Mouse (Mus musculus) left cerebral cortex, adult 18-20 months (tissue): ENCODE measurements around the gene Pabpc4. TPM values are rescaled to one million over a fixed set of nuclear protein-coding genes. Genes with fewer than 3 reads are reported as not detected.
"Not testable (repeated sequence)": the region's sequence is repeated elsewhere in the genome, so short reads cannot be mapped to it uniquely, and the experiment has no call there.

Experiments used
- DNase-seq, 2 experiments: peaks; one replicate each; pipeline ENCODE4 v3.0.0; 2021 to 2022; ENCODE audit warnings: low spot score in 2 of 2, mixed read lengths in 1 of 2
- total RNA-seq, 2 experiments: library from RNA; stranded (reverse); gene quantifications; 2 replicates each; pipeline ENCODE4 v1.2.3; 2021

The Pabpc4 gene
- total RNA-seq, 2 experiments from 2014 or later: 40.3 to 42.2 TPM

DNA sequence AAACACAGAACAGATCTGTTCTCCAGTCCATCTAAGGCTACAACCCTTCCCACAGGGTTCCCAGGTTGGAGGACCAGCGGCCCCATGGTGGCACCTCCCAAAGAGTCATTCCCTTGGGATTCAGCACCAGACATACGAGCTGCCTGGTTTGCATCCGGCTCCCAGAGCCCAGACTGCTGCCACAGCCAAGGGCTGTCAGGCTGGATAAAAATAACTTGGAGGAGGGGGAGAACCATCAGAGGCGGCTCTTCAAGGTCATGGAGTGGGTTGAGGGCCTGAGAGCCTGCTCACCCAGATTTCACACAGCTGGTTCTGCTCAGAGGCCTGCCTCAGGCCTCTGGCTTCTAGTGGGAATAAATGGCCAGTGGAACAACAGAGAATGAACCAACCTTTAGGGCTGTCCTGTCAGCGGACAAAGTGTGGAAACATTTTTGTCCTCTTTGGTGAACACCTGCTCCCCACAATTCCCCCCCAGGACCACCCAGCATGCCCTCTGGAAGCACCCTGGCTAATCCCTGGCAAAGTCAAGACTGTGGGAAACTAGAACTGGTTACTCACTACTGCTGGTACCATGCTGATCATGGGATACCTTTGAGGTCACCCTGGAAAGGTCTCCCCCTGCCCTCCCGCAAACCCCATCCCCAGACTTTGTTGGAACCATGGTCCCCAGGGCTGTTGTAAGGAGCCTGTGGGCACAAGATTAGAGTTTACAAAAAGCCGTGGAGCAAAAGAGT is 14.8 kb upstream of the Pabpc4 start:
- DNase-seq: no peak

DNA sequence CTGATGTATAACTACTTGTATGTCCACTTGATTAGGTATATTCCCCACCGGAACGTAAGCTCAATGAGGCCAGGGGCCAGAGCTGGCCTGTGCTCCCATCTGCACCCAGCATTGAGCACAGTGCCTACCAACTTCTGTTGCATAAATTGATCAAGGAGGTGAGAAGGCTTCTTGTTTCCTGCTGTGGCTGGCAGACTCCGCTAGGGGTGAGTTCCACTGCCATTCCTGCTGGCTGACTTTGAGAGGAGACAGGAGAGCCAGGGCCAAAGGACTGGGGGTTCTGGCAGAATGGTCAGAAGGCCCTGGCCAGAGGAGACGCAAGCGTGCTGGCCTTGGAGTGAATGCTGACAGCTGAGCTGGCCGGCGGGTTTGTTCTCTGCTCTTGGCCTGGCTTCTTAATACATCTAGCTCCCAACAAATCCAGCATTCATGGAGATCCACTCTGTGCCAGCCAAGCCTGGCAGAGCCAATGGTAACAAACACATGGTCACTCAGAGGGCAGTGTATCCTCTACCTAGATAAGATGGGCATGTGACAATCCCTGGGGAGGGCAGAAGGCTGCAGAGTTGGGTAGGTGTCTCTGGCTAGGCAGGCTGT is 13.1 kb upstream of the Pabpc4 start:
- DNase-seq: peak; percentile 49 to 61

DNA sequence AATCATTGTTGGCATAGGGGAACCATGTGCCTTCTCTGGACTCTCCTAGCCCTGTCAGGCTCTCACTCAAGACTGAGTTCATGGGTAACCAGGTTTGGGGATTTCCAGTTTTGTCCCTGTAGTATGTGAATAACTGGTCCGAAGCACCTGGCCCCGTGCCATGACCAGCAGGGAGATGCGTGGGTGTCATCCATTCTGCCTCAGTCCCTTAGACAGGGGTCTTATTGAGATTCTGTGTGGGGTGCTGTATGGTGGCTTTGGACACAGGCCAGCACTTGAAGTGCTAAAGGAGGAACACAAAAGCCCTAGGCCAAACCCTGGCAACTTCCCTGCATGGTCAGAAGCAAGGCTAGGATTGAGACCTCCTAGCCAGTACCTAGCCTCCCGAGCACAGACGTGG is 9.9 kb upstream of the Pabpc4 start:
- no peak for DNase-seq

DNA sequence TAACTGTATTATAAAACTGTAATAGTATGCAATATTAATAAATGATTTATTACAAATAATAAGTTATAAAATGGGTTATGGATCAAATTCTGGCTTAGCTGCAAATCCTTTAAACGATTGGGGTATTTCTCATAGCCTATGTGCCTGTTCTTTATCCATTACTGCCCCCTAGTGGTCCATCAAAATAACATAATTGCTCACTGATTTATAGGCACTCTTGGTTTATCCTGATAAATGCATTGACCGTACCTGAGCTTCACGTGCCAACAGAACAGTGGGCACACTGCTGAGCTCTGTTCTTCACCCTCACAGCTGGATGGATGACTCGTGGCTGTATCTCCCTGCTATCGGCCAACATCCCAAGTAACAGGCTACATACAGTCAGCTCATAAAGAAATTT is 7.5 kb upstream of the Pabpc4 start:
- DNase-seq: no peak

DNA sequence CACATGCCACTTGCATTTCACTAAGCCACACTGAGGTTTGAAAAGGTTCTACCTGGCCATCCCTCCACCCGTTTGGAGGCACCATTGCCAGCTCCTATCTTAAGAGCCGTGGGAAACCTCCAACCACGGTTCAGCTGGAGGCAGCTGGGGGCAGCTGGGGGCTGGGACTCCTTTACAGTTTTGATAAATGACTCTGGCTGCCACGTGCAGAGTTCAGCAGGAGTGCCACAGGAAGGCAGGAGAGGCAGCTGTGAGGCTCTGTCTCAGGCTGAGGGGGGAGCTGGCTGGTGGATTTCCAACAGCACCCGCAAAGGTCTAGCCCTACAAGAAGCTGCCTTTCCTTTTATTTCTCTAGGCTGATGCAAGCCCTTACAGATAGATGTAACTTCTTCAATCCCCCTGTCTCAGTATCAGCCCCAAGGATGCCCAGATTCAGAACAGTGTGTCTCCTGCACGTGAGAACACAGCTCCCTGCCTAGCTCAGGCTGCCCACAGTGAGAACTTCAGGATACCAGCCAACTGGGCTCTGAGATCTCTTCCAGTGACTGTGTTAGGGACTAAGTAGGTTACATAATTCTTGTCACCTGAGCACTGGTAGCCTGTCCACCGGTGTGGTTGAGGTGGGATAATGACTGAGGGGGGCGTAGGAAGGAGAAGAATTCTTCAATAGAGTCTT is 1.9 kb upstream of the Pabpc4 start:
- DNase-seq: no peak

DNA sequence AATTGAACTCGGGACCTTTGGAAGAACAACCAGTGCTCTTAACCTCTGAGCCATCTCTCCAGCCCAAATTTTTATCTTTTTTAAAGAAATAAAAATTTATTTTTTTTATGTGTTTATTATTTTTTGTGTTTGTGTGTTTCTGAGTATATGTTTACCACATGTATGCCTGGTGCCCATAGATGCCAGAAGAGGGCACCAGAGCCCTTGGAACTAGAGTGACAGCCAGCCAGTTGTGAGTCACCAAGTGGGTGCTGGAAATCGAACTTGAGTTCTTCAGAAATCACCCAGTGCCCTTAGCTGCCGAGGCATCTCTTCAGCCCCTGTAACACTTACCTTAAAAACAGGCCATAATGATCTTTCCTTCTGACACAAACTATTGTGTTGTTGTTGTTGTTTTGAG is 8.9 kb downstream of the Pabpc4 start:
- no peak for DNase-seq

DNA sequence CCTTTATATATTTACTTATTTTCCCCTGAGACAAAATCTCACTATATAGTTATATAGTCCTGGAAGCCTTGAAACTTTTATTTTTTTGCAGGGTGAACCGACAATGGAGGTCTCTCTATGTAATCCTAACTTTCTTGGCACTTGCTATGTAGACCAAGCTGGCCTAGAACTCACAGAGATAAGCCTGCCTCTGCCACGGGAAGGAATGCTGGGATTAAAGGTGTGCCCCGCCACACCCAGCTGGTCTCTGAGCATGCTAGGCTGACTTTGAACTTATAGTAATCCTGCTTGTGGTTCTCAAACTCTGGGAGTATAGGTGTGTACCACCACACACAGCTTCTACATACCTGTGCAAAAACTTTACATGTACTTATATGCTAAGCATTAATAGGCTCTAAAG is 18.0 kb downstream of the Pabpc4 start:
- no peak for DNase-seq

DNA sequence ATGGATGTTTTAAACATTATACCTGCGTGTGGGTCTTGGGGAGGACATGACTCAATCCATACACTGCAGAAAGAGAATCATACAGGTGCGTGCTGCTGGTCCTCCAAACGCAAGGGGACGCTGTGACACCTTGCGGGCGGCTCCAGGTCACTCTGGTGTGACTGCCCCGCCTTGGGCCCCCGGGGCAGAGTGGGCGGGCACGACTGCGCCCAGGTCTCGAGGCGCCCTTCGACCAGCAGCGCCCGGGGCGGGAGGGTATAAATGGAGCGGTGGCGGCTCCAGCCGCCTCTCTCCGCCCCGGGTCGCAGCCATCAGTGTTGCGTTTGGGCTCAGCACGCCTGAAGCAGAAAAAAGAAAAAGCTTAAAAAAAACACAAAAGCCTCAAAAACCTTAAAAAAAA is 20.3 kb downstream of the Pabpc4 start:
- DNase-seq: peak; percentile 87 to 89

DNA sequence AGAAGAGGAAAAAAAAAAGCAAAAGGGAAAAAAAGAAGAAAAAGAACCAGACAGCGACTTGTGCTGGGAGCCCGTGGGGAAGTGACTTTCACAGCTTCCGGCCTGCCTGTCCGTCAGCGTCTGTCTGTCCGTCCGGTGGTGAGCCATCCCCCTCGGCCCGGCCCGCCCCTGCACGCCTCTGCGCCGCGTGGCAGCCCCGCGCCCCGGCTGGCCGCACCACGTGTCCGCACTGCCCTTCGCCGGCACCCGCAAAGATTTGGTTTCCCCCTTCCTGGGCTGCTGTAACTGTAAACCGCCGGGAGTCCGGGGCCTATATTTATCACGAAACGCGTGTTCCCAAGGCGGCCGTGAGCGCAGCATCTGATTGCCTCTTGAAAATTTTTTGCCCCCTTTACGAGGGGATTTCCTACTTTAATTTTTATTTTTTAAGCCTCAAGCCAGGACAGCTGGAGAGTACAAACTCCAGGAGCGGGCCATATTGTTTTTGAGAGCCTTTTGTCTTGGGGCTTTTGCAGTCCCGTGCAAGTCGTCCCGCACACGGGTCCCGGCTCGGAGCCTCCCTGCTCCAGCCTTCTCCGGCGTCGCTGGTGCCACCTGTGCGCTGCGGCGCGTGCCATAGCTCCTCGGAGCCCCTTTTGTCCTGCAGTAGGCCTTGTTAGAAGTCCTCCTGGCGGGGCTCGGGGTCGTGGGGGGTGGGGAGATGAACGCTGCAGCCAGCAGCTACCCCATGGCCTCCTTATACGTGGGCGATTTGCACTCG is 20.9 kb downstream of the Pabpc4 start:
- DNase-seq: peak in 1 of 2 experiments; percentile 30

DNA sequence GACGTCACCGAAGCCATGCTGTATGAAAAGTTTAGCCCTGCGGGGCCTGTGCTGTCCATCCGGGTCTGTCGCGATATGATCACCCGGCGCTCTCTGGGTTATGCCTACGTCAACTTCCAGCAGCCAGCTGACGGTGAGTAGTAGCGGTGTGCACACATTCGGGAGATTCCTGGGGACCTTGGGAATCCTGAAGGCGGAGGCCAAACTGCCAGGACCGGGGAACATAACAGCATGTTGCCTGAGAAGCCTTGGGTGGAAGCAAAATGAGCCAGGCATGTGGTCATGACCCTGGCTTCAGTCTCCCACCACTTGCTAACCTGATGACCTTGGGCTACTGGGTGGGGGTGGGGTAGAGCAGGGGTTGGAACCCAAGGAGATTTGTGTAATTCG is 21.5 kb downstream of the Pabpc4 start:
- peak in 1 of 2 experiments; percentile 13 for DNase-seq

DNA sequence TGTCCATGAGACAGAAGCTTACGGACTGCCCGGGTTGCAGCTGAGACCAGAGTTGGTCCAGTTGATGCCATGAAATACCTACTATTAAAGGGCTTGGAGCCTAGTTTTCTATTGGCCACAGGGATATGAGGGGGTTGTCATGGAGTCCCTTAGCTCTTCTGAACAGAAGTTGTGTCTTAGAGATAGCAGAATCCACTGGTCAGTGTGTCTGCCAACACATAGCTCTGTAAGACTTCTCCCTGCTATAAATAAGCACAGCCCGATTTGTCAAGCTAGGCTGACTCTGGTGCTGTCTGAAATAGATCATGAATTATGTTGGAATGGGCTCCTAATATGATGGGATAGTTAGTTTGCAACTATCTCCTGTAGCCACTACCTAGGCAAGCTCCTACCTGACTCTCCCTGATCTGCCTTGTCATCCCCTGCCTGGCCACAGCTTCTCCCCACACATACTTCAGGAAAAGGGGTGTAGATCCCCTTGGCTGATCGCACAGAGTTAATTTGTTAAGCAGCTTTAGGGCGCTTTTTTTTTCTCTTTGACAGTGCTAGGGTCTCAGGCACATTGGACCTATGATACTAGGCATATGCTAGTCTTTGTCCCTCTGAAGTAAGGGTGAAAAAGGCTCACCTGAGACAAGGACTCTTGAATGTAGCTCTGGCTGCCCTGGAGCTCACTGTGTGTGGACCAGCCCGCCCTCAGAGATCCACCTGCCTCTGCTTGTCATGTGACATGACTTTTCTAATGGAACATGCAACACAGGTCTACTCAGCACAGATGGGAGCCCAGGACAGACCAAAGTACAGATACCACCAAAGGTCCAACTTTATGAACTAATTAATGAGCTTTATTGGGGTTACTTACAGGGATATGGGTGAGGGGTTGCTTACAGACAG is 22.8 kb downstream of the Pabpc4 start:
- no peak for DNase-seq

DNA sequence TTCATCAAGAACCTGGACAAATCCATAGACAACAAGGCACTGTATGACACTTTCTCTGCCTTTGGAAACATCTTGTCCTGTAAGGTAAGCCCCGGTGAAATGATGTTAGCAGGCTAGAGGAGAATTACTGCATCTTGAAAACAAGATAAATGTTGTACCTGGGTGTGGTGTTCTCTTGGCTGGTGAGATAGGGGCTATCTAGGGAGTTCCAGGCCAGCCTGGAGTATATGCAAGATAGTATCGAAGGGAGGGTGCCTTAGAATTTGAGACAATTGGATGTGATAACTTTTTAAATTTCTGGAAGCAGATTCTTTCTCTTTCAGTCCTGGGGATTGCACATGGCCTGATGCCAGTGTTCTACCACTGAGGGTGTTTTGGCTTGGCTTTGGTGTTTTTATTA is 24.6 kb downstream of the Pabpc4 start:
- DNase-seq: no peak

DNA sequence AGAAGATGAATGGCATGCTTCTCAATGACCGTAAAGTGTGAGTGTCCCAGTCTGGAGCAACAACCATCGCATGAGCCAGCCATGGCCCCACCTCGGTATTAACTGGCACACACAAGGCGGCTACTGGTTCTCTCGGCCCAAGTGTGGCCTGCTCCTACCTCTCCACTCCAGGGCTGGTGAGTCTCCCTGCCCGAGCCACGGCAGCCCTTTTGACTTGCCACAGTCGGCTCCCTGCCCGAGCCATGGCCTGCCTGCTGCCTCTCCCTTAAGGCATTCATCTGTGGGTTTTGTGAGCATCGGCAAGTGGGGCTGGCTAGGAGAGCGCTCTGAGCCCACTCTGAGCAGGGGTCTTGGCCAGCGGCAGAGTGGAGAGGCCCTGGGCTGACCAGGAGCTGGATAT is 26.9 kb downstream of the Pabpc4 start:
- DNase-seq: no peak

DNA sequence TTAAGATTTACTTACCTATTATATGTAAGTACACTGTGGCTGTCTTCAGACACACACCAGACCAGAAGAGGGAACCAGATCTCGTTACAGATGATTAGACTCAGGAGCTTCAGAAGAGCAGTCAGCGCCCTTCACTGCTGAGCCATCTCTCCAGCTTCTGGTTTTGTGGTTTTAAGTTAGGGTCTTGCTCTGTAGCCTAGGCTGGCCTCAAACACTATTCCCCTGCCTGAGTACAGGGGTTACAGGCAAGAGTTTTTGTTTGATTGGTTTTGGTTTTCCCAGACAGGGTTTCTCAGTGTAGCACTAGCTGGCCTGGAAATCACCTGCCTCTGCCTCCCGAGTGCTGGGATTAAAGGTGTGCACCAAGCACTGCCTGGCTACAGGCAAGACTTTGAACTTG is 30.2 kb downstream of the Pabpc4 start:
- DNase-seq: no peak

DNA sequence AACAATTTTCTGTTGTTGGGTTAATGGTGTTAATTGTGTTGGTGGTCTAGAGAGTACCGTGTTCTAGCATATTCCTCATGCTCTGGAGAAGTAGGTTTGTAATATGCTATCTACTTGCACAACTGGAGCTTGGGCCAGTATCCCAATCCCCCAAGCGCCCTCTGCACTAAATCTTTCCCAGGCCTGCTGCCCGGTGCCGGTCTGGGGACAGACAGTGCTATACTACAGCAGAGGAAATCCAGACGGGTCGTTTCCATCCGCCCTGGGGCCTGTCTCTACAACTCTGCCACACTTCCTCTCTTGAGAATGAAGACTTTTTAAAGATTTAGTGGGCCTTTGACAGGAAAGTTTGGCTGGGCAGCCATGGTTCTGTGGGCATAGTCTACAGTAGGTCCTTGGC is 30.8 kb downstream of the Pabpc4 start:
- no peak for DNase-seq

DNA sequence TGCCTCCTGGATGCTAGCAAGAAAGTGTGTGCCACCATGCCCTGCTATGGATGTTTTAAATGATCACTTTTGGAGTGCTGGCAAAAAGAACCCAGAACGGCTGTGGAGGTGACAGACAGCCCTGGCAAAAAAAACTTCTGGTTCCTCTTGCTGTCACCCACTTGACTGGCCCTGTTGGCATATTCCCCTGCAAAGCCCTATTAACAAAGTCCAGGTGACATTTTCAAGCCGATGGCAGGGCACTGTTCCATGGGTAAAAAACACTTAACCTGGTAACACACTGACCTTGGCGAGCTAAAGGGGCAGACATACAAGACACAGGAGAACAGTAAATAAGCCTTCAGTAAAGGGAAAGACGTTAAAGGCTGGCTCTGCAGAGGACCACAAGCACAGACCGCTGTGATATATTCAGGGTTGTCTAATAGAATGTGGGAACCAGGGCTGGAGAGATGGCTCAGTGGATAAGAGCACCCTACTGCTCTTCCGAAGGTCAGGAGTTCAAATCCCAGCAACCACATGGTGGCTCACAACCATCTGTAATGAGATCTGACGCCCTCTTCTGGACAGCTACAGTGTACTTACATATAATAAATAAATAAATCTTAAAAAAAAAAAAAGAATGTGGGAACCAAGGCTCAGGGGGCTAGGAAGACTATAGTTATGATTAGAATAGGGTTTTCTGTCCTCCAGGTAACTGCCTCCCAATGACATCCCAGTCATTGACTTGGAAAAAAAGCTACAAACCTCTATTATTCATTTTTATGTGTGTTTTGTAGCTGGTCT is 31.7 kb downstream of the Pabpc4 start:
- DNase-seq: no peak

DNA sequence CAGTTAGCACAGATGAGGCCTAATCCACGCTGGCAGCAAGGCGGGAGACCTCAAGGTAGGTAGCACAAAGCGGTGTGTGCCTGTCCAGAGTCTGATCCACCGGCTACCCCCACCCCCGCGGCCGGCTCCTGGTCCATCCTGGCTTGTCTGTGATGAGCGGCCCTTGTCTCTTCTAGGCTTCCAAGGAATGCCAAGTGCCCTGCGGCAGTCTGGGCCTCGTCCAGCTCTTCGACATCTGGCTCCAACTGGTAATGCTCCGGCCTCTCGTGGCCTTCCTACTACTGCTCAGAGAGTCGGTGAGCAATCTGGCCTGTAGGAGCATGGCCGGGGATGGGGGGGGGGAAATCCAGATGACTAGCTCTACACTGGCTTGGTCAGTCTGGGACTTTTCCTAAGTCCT is 32.9 kb downstream of the Pabpc4 start:
- not testable (repeated sequence) for DNase-seq

DNA sequence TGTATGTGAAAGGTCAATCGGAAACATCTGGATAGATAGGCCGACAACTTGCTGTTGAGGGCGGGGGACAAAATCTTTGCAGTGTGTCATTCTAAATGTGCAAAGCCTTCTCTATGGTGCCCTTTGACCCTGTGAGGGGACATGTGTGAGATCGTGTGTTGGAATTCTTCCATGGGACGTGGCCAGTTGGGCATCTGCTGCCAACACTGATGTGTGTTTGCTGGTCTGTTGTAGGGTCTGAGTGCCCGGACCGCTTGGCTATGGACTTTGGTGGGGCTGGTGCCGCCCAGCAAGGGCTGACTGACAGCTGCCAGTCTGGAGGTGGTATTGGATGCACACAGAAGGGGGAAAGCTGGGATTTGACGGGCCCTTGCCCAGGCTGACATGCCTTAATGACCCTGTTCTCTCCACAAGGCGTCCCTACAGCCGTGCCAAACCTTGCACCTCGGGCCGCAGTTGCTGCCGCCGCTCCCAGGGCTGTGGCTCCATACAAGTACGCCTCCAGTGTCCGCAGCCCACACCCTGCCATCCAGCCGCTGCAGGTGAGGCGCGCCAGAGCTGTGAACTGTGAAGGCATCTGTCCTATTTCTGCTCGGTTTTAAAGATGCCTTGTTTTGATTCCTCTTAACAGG is 33.5 kb downstream of the Pabpc4 start:
- no peak for DNase-seq

DNA sequence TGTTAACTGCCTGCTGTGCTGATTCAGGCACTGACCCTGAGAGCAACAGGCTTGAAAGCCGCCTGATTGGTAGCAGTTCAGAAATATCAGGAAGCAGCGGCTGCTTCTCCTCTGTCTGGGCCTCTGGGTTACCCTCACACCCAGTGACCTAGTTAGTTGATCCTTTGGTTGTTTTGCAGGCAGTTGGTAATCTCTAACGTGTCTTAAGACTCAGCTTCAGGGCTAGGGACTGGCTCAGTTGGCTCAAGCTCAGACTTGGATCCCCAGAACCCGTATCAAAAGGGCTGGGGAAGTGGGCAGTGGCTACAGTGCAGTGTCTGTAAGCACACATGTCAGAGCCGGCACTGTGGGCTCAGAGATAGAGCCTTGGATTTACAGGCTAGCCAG is 34.0 kb downstream of the Pabpc4 start:
- DNase-seq: no peak
